Mouse (Mus musculus) megakaryocyte-erythroid progenitor cell, adult 5-6 weeks (primary cell): Measurements from ENCODE around the gene Nsfl1c. TPM values are rescaled to one million over a fixed set of nuclear protein-coding genes. Genes with fewer than 3 reads are reported as not detected.

Experiments
- ATAC-seq: replicated peaks from 2 replicates; pipeline ENCODE4 v1.8.0; 2016; ENCODE audit warnings: mild to moderate bottlenecking, inconsistent platforms; ENCODE audit not compliant: severe bottlenecking, poor library complexity, low FRiP score, low TSS enrichment
- total RNA-seq, 2 experiments: library from RNA; stranded (forward) in 1 of 2; stranded (reverse) in 1 of 2; fragments of 200-1000, 215-1000 nt in 1 of 2; fragments of >200 nt in 1 of 2; fragmentation: Nextera tagmentation in 1 of 2; gene quantifications; 2 replicates each; pipeline ENCODE4 v1.2.3; 2014 to 2017

Nsfl1c gene
- total RNA-seq, 2 experiments from 2014 or later: 115 to 154 TPM

DNA sequence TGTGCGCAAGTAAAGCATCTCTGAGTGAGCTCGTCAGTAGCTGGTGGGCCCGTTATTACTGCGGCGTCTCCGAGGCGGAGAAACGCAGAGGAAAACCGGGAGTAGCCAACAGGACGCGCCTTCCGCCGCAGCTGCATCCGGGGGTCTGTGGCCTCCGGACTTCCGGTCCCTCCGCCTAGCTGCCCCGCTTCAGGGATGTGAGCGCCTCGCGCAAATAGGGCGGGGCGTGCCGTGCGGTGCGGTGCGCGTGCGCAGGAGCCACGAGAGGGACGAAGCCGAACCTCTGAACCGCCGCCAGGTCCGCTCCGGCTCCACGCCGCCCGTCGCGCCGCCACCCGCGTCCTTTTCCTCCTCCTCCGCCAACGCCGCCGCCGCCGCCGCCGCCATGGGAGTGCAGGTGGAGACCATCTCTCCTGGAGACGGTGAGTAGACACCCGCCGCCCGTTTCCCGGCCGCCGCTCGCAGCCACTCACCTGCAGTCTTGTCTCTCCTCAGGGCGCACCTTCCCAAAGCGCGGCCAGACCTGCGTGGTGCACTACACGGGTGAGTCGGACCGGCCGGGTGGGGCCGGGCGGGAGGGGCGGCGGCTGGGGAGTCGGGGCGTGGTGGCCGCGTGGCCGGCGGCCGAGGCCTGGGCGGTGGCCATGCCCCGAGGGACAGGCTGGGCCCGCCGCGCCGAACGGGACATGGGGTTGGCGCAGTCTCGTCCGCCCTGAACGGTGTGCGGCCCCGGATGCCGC is 48.5 kb downstream of the Nsfl1c start, which contains the start of gene Fkbp1a:
Gene Fkbp1a, plus strand, starts transcription at position 161 of the 740 bp plus-strand sequence.
- peak; percentile 88 for ATAC-seq

DNA sequence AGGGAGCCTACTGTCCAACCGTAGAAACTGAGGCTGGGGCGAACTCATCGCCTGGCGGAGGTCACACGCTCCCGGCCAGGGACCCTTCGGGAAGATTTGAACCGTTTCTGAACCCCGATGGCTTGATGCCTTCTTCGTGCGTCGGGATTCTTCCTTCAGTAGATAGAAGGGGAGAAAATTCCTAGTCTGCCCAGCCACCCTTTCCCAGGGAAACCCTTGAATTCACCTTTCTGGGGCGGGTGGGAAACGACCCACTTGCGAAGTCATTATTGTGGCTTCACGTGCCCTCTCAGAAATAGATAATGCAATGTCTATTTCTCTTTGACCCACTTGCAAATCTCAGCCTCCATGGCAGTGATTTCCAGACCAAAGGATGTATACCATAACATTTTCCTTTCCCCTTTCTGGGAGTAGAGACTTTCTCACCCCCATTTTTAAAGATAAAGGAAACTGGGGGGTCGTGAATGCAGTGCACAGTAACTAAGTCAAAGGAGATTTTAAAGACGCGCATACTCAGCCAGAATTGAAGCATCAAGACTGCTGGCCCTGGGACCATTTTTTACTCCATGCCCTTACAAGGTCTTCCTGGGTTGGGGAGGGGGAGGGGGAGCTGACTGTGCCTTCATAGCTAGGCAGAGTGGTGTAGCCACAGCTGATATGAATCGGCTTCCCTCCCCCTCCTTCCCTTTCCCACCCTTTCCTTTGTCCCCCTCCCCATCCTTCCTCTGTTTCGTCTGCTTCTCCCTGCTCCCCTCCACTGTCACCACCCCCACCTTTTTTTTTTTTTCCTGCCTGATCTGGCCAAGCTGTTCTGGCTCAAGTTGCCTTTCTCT is 49.3 kb downstream of the Nsfl1c start:
- no peak for ATAC-seq

GRCm38 (mm10) chr2:151544673-151545072 is 50.7 kb downstream of the Nsfl1c start:
- ATAC-seq: no peak

GRCm38 (mm10) chr2:151546571-151546970 is 52.6 kb downstream of the Nsfl1c start:
- no peak for ATAC-seq

- ATAC-seq: no peak
These were observed 55.7 kb downstream of the Nsfl1c start for GRCm38 (mm10) chr2:151549615-151550121.

Other genes with a start within 250 kb of the Nsfl1c start
- not detected in 2 replicates for gene 4921509C19Rik, start 18.0 kb upstream of the Nsfl1c start, total RNA-seq (2014; fragmentation: Nextera tagmentation)
- gene 4921509C19Rik, start 18.0 kb upstream of the Nsfl1c start, total RNA-seq (2017): not detected in 2 replicates
- 5.5 and 17.9 TPM in 2 replicates for gene Fkbp1a, start 48.3 kb downstream of the Nsfl1c start, total RNA-seq (2014; fragmentation: Nextera tagmentation)
- 5.7 and 6.8 TPM in 2 replicates for gene Fkbp1a, start 48.3 kb downstream of the Nsfl1c start, total RNA-seq (2017)
- gene Sdcbp2, start 78.4 kb downstream of the Nsfl1c start, total RNA-seq (2014; fragmentation: Nextera tagmentation): not detected in 2 replicates
- not detected in 2 replicates for gene Sdcbp2, start 78.4 kb downstream of the Nsfl1c start, total RNA-seq (2017)
- not detected in 2 replicates for gene Snph, start 138.4 kb downstream of the Nsfl1c start, total RNA-seq (2014; fragmentation: Nextera tagmentation)
- not detected in 2 replicates for gene Snph, start 138.4 kb downstream of the Nsfl1c start, total RNA-seq (2017)
- not detected in 2 replicates for gene Rad21l, start 174.4 kb downstream of the Nsfl1c start, total RNA-seq (2014; fragmentation: Nextera tagmentation)
- gene Rad21l, start 174.4 kb downstream of the Nsfl1c start, total RNA-seq (2017): not detected in 2 replicates
- not detected in 2 replicates for gene Tmem74b, start 207.8 kb downstream of the Nsfl1c start, total RNA-seq (2014; fragmentation: Nextera tagmentation)
- not detected in 2 replicates for gene Tmem74b, start 207.8 kb downstream of the Nsfl1c start, total RNA-seq (2017)